Mouse (Mus musculus) G1E (cell line): ENCODE measurements around the gene Slc35b2.

Experiments
- CTCF ChIP-seq: IDR thresholded peaks from 2 replicates; pipeline ENCODE4 v1.5.1; 2012; ENCODE audit warnings: low read depth, low read length, inconsistent platforms, mixed read lengths
- GATA2 ChIP-seq: IDR thresholded peaks from 2 replicates; pipeline ENCODE4 v1.6.1; 2012; ENCODE audit warnings: low read depth, low read length, inconsistent platforms, borderline replicate concordance
- POLR2AphosphoS5 ChIP-seq: IDR thresholded peaks from 2 replicates; pipeline ENCODE4 v1.6.1; 2012; ENCODE audit warnings: low read depth, low read length, inconsistent platforms; ENCODE audit not compliant: insufficient replicate concordance

DNA sequence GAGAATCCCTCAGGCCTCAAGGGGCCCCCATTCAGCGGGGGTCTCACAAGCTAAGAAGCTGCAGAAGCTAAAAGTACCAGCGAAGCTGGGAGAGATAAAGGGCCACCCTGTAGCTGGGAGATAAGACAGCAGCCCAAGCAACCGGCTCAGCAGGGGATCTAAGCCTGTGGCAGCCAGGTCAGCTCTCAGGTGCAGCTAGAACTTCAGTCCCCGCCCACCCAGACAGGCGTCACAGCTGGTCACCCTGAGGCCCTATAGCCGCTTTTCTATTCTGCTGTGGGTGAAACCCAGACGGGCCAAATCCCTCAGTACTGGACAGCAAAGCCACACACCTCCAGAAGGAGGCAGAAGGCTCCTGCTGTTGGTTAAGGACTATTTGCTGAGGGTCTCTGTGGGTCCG lies 29.8 kb downstream of the Slc35b2 start:
- TF ChIP-seq CTCF, result no peak
- TF ChIP-seq GATA2, result no peak
- TF ChIP-seq POLR2AphosphoS5, result no peak
